Mouse (Mus musculus) thymus, postnatal 14 days (tissue): Measurements from ENCODE around the gene Galnt2.

Experiments used
- DNase-seq: peaks from one replicate; pipeline ENCODE4 v3.0.0; 2021

Gene Galnt2

DNA sequence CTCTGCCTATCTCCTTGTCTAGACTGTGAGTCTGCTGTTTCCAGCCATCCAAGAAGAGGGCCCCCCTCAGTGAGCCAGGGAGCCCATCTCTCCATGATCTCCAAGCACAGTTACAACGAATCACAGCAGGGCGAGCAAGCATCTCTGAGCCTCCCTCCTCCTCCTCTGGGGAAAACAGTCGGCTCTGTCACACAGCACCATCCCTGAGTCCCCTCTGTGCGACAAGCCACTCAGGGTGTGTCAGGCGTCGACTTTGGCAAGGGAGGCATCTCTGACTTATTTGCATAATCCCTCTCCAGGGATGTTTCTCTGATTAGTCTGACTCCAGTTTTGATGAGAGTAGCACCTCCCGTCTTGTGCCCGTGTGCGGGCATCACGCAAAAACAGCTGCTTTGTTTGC is 151.0 kb downstream of the Galnt2 start:
- no peak for DNase-seq

DNA sequence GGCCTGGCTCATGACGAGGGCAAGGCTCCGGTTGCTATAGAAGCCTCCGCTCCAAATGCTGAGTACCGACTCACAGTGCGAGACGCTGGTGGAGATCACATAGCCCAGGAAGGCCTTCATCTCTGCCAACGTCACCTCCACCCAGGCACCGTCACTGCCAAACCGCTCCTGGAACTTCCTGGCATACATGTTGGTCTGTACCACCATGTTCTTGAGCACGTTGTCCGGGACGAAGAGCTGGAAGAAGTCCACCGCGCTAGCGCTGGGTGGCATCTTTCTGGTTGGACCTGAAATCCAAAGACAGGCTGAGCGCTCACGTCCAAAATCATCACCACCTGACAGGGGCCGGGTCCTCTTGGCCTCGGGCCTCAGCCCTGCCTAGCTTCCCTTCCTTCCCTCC is 153.1 kb downstream of the Galnt2 start:
- no peak for DNase-seq

DNA sequence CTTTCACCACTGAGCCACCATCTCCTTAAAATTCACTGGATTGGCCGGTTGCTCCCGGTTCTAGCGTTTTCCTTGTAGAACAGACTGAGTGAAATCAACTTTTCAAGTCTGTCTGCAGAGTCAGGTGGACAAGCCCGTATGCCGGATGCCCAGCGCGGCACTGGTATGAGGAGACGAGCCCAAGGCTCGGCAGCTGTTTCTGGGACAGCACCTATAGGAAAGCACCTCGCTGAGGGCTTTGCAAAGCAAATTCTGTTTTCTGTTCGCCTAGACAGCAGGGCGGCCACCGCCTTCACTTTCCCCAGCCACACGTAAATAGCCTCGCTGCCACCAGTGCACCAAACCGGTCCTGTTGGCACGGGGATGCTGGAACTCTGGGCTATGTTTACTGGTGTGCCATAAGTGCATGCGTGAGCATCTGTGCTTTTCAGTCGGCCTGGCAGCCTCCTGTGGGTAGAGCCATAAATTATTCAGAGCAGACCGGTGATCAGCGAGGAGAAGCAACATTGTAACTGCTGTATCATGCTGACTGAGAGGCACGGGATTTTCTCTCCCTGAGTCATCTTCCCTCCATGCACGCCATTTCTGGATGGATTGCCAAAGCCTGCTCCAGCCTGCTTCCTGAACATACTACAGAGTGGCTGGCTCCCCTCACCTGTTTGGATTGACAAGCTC is 155.2 kb downstream of the Galnt2 start:
- no peak for DNase-seq

DNA sequence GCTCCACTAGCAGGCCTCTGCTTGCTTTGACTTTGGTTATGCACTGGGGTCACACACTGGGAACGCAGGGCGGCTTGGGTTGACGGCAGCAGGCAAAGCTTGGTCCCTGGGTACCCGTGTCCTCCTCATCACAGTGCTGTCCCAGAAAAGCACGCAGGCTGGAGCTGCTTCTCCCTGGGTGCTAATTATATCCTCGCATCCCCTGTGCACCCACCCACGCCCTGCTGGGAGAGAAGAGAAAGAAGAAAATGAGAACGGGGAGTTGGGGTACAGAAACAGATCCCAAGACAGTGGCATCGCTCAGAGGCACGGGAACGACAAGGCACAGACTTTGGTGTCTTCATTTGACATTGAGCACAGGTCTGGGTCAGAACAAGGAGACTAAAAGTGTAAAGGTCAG is 158.3 kb downstream of the Galnt2 start:
- DNase-seq, result no peak

DNA sequence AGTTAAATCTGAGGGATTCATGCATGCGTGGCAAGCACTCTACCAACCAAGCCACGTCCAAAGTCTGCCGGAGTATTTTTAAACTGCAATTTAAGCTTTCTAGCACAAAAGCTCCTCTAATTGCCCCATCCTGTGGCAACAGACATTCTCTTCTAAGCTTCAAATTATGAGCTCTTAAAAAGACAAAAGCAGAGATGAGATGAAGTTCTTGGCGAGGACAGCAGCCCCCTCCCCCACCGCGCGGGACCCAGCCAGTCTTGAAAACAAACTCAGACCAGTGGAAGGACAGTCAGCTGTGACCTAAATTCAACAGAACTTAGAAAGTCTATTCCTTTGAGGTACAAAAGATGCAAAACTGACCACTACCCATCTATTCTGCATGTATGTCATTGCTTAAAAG is 160.0 kb downstream of the Galnt2 start:
- no peak for DNase-seq

DNA sequence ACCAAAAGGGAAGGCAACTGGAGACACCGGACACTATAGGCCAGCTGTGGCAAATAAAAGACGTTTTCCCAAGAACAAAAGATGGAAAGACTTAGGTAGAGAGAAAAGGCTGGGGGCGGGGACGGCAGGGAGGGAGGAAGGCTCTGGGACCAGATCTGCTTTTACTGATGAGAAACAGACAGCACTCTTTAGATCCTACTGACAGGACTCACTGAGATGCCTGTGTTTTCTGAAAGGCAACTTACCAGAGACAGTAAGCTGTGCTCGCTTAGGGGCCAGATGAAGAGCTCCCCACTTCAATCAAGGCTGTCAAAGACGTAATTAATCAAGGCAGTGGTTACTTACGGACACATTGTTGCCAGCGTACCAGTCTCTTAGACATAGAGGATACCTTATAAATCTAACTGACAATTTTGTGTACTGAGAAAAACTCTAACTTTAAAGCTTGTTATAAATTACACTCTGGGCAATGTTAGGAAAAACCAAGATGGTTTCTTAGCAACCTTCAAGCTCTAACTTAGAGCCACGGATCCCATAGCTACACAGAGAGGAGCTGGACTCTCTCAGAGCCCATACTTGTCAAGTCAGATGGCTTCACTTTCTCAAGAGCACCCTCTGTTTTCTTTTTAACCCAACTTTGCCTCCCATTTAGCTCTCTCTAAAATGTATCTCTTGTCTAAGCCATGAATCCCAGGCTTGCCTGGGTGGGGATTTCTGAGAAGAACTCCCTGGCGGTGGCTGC is 161.3 kb downstream of the Galnt2 start:
- DNase-seq, result no peak

DNA sequence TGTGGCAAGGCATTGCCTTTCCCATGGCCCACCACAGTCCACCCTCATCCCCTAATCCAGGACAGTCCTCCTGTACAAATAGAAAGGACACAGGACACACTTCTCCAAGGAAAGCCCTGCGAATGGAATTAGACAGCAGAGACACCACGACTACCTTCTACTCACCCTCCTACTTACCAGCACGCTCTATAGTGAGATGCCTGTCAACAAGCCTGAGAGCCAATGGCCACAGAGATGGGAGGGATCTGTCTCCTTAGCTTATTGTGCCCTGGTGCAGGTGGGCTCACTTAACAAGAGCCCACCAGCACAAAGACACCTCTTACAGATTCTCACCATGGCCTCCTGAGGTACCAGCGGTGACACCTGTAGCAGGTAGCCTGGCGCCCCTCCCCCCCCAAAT is 161.8 kb downstream of the Galnt2 start:
- no peak for DNase-seq

DNA sequence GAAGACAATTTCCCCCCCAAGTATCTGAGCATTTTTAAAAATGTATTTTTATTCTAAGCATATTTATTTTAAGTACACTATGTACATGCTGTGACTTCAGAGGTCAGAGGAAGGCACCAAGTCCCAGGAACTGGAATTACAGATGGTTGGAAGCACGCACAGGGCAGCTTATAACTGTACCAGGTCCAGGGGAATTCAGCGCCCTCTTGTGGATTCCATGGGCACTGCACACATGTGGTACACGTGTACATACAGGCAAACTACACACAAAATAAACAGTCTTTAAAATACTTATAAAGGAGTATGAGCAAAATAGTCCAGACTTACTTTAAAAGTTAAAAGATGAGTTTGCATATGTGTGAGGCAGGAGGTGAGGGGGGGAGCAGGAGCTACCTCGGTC is 162.7 kb downstream of the Galnt2 start:
- peak; percentile 15 for DNase-seq

DNA sequence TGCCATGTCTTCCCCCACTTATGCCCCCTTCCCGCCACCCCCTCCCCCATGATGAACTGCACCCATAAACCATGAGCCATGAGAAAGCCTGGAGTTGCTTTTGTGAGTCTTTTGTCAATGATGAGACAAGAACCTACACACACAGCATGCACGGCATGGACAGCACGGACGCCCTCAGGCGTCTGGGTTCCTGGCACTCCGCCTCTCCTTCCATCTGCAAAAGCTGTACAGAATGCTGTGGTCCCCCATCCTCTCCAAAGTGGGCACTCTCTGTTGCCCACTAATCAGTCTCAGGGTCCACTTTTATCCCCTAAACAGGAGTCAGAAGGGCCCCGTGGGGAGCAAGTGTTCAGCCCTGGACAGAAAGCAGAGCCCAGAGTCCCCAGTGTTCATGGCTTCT is 163.8 kb downstream of the Galnt2 start:
- DNase-seq, result no peak
